Mouse (Mus musculus) common myeloid progenitor, adult 5-6 weeks (primary cell): ENCODE results near the gene Agpat1. TPM values are rescaled to one million over a fixed set of nuclear protein-coding genes. Genes with fewer than 3 reads are reported as not detected.
A peak's percentile ranks its signal among the peaks of the same experiment; 100 is the strongest.

Source experiments
- ATAC-seq: replicated peaks from 2 replicates; pipeline ENCODE4 v1.8.0; 2016; ENCODE audit warnings: low read depth, mild to moderate bottlenecking, moderate TSS enrichment, inconsistent platforms; ENCODE audit not compliant: poor library complexity, severe bottlenecking
- total RNA-seq: library from RNA; stranded (forward); fragments of 200-1000, 187-1606 nt; gene quantifications from 2 replicates; pipeline ENCODE4 v1.2.3, GENCODE M21; 2017

The Agpat1 gene
- total RNA-seq, result 17.8 and 39.7 TPM in 2 replicates

DNA sequence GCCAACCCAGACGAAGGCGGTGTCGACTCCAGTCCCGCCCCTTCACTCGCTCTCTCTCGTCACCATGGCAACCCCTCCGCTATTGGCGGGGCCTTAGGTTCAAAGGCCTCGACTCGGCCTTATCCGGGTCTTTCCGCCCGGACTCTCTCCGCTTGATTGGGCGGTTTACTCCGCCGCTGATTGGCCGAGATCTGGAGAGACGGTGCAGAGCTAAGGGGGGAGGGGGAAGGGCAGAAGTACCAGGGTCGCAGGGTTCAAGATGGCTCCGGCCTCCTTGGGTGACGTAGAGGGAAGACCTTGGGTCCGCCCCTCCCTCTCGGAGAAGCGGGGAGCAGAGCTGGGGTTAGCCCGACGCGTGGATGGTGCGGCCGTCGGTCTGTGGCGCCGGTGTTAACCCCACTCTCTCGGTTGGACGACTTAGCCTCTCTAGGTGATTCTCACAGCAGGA lies at the start of gene Agpat1:
Gene Agpat1 (plus strand): TSS at position 202 of the 448 bp plus-strand sequence.
- ATAC-seq, result peak; percentile 72

DNA sequence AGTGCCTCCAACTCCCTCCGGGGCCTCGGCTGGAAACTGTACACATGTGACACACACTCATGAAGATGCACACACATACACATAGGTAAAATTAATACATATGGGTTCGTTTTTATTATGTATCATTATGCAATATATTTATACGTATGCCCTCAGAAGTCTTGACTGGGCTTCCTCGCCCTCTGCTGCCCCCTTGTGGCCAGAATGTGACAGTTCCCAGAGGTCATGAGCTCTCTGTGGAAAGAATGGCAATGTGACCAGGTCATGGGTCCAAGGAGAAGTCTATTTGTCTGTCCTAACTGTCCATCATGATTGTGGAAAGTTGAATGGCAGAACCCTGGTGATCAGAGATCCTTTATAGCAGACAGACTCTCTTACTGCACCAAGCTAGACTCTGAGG lies 48.6 kb upstream of the Agpat1 start:
- ATAC-seq, result peak; percentile 80

- no peak for ATAC-seq
Observed at GRCm38 (mm10) chr17:34556406-34556805, 47.7 kb upstream of the Agpat1 start.

GRCm38 (mm10) chr17:34557411-34557810 lies 46.7 kb upstream of the Agpat1 start:
- no peak for ATAC-seq

DNA sequence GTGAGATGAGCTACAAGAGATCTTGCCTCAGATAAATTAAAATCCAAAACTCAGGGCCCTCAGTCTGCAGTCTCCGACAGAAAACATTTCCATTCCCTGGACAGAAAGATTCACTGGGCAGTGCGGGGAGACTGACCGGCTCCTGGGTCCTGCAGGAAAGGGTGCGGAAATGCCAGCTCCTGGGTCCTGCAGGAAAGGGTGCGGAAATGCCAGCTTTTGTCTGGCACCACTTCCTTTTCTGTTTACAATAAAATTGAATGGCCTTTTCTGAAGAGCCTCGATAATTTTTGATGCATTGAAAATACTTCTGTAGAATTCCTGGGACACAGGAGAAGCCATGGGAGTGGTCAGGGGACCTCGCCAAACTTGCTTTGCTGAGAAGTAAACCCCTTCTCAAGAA lies 44.9 kb upstream of the Agpat1 start:
- ATAC-seq, result no peak

GRCm38 (mm10) chr17:34559895-34560294 lies 44.2 kb upstream of the Agpat1 start:
- no peak for ATAC-seq

GRCm38 (mm10) chr17:34560438-34560837 lies 43.6 kb upstream of the Agpat1 start:
- no peak for ATAC-seq

DNA sequence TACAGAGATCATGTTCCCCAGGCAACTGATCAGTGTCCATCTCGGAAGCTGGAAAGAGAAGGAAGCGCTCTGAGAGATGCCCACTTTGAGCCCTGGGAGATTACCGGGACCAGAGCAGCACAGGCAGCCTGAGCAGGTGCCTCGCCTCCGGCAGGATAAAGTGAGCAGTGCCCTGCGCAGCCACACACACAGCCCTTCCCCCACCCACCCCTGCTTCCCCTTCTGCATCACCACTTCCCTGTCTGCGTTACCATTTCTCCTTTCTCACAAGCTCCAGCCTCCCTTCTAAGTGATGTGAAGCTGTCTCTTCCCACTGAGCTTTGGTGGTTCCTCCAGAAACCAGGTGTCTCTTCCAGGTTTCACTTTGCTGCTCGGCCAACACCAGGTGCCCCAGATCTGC lies 42.9 kb upstream of the Agpat1 start:
- ATAC-seq, result peak; percentile 71

DNA sequence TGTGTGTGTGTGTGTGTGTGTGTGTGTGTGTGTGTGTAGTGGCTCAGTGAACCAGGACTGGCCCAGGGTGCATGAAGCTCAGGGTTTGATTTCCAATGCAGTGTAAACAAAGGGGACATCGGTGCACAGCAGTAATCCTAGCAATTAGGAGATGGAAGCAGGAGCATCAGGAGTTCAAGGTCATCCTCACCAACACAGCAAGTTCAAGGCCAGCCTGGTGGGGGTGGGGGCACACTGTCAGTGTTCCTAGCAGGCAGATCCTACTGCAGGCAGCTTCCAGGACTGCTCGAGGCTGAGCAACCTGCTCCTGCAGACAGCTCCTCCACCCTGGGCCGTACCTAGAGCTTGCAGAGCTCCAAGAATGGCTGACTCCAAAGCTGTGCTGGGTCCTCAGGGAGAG lies 41.5 kb upstream of the Agpat1 start:
- no peak for ATAC-seq

- no peak for ATAC-seq
Observed at GRCm38 (mm10) chr17:34563354-34563753, 40.7 kb upstream of the Agpat1 start.

DNA sequence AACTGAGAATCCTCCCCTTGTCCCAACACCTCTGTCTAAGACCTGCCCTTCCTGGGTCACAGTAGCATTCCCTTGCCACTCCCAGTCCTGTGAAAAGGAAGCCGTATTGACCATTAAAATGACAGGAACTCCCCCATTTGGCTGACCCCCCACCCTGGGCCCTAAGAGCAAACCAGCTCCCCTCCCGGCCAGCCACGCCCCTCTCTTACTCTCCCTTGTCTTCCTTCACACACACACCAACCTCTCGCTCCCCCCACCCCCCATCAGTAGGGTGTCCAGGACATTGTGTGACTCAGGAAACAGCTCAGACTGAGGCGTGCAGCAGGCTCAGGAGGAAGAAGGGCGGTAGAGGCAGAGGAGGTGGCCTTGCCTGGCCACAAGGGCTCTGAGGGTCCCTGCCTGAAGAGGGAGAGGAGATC lies 40.0 kb upstream of the Agpat1 start, which contains the start of gene Notch4:
Gene Notch4 (plus strand): TSS at position 266 of the 419 bp plus-strand sequence.
- ATAC-seq, result peak; percentile 50

GRCm38 (mm10) chr17:34564796-34565195 lies 39.3 kb upstream of the Agpat1 start:
- ATAC-seq, result no peak

- ATAC-seq, result no peak
Observed at GRCm38 (mm10) chr17:34567311-34567710, 36.8 kb upstream of the Agpat1 start.

- ATAC-seq, result no peak
Observed at GRCm38 (mm10) chr17:34568421-34568820, 35.6 kb upstream of the Agpat1 start.

DNA sequence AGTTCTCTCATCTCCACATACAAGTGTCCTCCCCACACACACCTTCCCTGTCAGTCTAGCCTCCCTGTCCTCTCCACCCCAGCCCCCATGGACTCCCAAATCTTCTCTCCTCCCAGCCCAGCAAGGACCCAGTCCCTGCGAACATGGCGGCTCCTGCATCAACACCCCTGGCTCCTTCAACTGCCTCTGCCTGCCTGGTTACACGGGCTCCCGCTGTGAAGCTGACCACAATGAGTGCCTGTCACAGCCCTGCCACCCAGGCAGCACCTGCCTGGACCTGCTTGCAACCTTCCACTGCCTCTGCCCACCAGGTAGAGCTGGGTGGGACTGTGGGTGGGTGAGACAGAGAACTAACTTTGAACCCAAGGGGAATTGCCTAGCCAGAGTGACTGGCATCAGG lies 34.1 kb upstream of the Agpat1 start:
- no peak for ATAC-seq

DNA sequence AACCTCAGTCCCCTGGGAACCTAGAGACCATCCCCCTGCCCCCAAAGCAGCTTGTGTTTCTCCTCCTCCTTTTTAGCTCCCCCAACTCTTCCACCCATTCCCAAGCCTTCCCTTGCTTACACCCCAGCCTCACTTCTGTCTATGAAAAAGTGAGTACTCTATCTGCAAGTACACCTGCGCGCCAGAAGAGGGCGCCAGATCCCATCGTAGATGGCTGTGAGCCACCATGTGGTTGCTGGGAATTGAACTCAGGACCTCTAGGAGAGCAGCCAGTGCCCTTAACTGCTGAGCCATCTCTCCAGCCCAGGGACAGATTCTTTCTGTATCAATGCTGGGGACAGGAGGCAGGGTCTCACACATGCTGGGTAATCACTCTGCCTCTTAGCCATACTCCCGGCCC lies 32.2 kb upstream of the Agpat1 start:
- ATAC-seq, result 0 out of 2 replicates have a peak, but pooled peaks have one; percentile 34

DNA sequence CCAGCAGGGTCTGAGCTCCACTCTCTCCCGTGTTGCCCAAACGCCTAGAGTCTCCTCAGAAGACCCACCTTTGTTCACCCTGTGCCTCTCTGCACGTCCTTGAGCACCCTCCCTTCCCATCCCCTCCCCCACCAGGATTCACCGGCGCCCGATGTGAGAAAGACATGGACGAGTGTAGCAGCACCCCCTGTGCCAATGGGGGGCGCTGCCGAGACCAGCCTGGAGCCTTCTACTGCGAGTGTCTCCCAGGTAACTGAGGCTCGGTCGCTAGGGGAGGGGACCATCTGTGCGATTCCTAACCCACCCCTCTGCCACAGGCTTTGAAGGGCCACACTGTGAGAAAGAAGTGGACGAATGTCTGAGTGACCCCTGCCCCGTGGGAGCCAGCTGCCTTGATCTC lies 31.7 kb upstream of the Agpat1 start:
- no peak for ATAC-seq

DNA sequence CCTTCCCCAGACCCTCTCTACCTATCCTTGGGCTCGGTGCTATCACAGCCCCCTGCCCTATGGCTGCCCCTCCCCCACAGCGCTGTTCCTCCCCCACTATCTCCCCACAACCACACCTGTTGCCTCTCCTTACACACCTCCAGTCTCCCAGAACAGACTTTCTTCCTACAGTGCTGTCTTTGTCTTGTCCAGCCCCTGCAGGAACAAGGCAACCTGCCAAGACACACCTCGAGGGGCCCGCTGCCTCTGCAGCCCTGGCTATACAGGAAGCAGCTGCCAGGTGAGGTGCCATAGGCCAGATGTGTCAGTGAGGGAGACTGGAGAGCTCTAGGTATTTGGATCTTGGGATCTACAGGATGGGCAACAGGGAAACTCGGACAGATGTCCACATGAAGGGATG lies 27.5 kb upstream of the Agpat1 start:
- ATAC-seq, result no peak

DNA sequence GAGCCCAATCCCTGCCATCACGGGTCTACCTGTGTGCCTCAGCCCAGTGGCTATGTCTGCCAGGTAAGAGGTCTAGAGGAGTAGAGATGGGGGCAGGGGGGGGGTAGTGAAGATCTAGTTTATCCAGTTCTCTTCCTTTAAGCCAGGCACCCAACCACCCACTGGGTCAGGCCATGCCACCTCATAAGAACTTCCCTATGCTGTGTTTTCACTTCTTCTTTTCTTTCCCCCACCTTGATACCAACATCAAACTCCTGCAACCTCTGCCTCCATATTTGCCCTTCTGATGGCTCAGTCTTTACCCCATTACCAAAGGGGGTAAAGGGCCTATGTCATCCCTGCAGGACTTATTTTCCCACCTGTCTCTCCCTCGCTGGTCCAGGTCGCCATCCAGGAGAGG lies 26.0 kb upstream of the Agpat1 start:
- 0 out of 2 replicates have a peak, but pooled peaks have one; percentile 19 for ATAC-seq

- ATAC-seq, result no peak
Observed at GRCm38 (mm10) chr17:34582528-34582927, 21.5 kb upstream of the Agpat1 start.

GRCm38 (mm10) chr17:34583397-34583796 lies 20.7 kb upstream of the Agpat1 start:
- no peak for ATAC-seq

GRCm38 (mm10) chr17:34583819-34584218 lies 20.2 kb upstream of the Agpat1 start:
- ATAC-seq, result no peak

DNA sequence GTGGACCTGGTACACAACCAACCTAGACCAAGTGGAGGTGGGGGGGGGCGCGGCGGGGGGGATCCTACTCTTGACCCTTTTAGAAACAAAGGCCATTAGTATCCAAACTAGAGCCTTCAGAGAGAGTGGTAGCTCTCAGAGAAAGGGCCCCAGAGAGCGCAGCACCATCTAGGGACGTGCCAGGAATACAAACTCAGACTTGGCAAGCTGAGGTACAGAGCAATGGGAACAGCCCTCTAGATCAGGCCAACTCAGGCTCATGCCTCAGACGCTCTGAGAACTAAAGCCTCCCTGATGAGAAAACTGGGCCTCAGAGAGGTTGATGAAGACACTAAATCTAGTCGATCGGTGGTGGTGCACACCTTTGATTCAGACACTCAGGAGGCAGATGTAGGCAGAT lies 18.9 kb upstream of the Agpat1 start:
- ATAC-seq, result no peak
